Mouse (Mus musculus) regulatory T cell (primary cell): ENCODE measurements around the gene Arpc1a.
"Not testable (repeated sequence)": the region's sequence is repeated elsewhere in the genome, so short reads cannot be mapped to it uniquely, and the experiment has no call there.

Experiments used
- in situ Hi-C: fragments of 300-600 bp; cut with MboI, MseI; formaldehyde crosslinking; loops from one replicate; pipeline ENCODE4 v1.15.1; 2025; ENCODE audit warnings: high pct_unique_total_duplicates

The Arpc1a gene

GRCm38 (mm10) chr5:145102706-145103105, 19.1 kb downstream of the Arpc1a start:
- in situ Hi-C loops = no loop called here

- in situ Hi-C loops = no loop called here
Observed at GRCm38 (mm10) chr5:145104328-145104727, 20.7 kb downstream of the Arpc1a start.

- in situ Hi-C loops = no loop called here
Observed at GRCm38 (mm10) chr5:145105694-145106275, 22.2 kb downstream of the Arpc1a start.

GRCm38 (mm10) chr5:145110401-145110800, 26.8 kb downstream of the Arpc1a start:
- in situ Hi-C loops = no loop called here

- in situ Hi-C loops = no loop called here
Observed at GRCm38 (mm10) chr5:145112566-145112965, 28.9 kb downstream of the Arpc1a start.

GRCm38 (mm10) chr5:145113416-145113815, 29.8 kb downstream of the Arpc1a start:
- in situ Hi-C loops = no loop called here

- in situ Hi-C loops = no loop called here
Observed at GRCm38 (mm10) chr5:145114071-145114605, 30.5 kb downstream of the Arpc1a start, which contains the start of gene Arpc1b. Gene Arpc1b (plus strand): TSS chr5:145114215.

- in situ Hi-C loops = no loop called here
Observed at GRCm38 (mm10) chr5:145114606-145115473, 31.2 kb downstream of the Arpc1a start.

- in situ Hi-C loops = no loop called here
Observed at GRCm38 (mm10) chr5:145115736-145116135, 32.1 kb downstream of the Arpc1a start.

GRCm38 (mm10) chr5:145116316-145116715, 32.7 kb downstream of the Arpc1a start:
- in situ Hi-C loops = no loop called here

- in situ Hi-C loops = no loop called here
Observed at GRCm38 (mm10) chr5:145116916-145117315, 33.3 kb downstream of the Arpc1a start.

GRCm38 (mm10) chr5:145118005-145118404, 34.4 kb downstream of the Arpc1a start:
- in situ Hi-C loops = no loop called here

GRCm38 (mm10) chr5:145118461-145118860, 34.8 kb downstream of the Arpc1a start:
- in situ Hi-C loops = no loop called here

- in situ Hi-C loops = no loop called here
Observed at GRCm38 (mm10) chr5:145119385-145119784, 35.8 kb downstream of the Arpc1a start.

- in situ Hi-C loops = no loop called here
Observed at GRCm38 (mm10) chr5:145120921-145121320, 37.3 kb downstream of the Arpc1a start.

- in situ Hi-C loops = no loop called here
Observed at GRCm38 (mm10) chr5:145123396-145123795, 39.8 kb downstream of the Arpc1a start.

GRCm38 (mm10) chr5:145126580-145126979, 43.0 kb downstream of the Arpc1a start:
- in situ Hi-C loops = no loop called here

- in situ Hi-C loops = no loop called here
Observed at GRCm38 (mm10) chr5:145129124-145129523, 45.5 kb downstream of the Arpc1a start.

GRCm38 (mm10) chr5:145129773-145130172, 46.1 kb downstream of the Arpc1a start:
- in situ Hi-C loops = not testable (repeated sequence)

GRCm38 (mm10) chr5:145130191-145130590, 46.6 kb downstream of the Arpc1a start:
- in situ Hi-C loops = no loop called here

- in situ Hi-C loops = no loop called here
Observed at GRCm38 (mm10) chr5:145130995-145131394, 47.4 kb downstream of the Arpc1a start.

GRCm38 (mm10) chr5:145133275-145133674, 49.6 kb downstream of the Arpc1a start:
- in situ Hi-C loops = not testable (repeated sequence)

- in situ Hi-C loops = no loop called here
Observed at GRCm38 (mm10) chr5:145138836-145139235, 55.2 kb downstream of the Arpc1a start.
